Mouse (Mus musculus): ENCODE measurements at regions not wholly inside any gene's neighbourhood (a gene's known extent, or its start where the extent isn't known, plus 50 kb on each side); places are given as distances from the start of the nearest gene placed in this dataset.

DNA sequence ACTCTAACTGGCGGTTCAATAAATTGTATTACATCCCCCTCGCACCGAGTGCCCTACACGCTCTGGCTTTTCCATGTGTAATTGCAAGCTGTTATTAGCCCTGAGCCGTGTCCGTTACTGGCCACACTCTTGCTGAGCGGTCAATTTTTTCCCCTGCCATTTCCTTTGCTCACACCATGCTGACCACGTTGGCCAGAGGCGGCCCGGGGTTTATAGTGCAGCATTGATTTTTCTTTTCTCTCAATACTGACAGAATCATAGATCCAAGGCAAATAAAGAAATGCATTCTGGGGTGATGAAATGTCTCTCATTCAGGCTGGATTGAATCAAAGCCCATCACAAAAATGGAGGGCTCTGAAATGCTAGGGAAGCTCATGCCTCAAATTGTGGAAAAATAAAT lies 150.0 kb upstream of the Onecut1 start:
- TF ChIP-seq POLR2A (IDR thresholded peaks at IDR 0.05; ENCODE audit: insufficient read depth, low read depth, low read length) (no peak), CTCF (IDR thresholded peaks at IDR 0.05) (no peak)

Measured in heart, adult 2 months (tissue).